Mouse (Mus musculus) C2C12 (cell line): ENCODE measurements around the gene Ncf4.

Experiments
- CEBPB ChIP-seq: IDR thresholded peaks from one replicate; pipeline ENCODE4 v1.6.1; 2011; ENCODE audit warnings: low read depth, mild to moderate bottlenecking, control low read depth, moderate library complexity
- CTCF ChIP-seq: IDR thresholded peaks from one replicate; pipeline ENCODE4 v1.5.1; 2011; ENCODE audit not compliant: control insufficient read depth, insufficient read depth, insufficient read length
- FOSL1 ChIP-seq: IDR thresholded peaks from one replicate; pipeline ENCODE4 v1.8.0; 2011; ENCODE audit warnings: mild to moderate bottlenecking, low read length; ENCODE audit not compliant: poor library complexity, insufficient read depth, severe bottlenecking
- MAX ChIP-seq: IDR thresholded peaks from one replicate; pipeline ENCODE4 v1.6.1; 2011; ENCODE audit warnings: mild to moderate bottlenecking, control low read depth

DNA sequence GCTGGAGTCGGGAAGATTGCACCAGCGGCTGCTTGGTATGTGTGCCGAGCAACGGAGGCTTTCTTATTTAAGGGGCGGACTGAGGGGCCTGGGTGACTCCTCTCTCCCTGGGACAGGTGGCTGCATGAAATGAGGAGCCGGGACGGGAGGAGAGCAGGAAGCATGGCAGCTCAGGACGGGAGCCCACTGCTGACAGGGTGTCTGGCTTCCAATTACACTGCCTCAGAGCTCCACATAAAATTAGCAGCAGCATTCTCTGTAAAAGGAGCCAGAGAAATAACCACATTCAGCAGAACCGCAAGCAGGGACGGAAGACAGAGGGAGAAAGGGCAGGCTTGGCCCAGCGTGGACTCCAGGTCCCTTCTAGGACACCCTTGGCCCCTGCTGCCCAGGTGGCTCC lies 3.3 kb upstream of the Ncf4 start:
- TF ChIP-seq CTCF, result no peak
- TF ChIP-seq FOSL1, result no peak
- no peak for TF ChIP-seq MAX
- no peak for TF ChIP-seq CEBPB
